Mouse (Mus musculus): Measurements from ENCODE around the gene Polr2g. TPM values are rescaled to one million over a fixed set of nuclear protein-coding genes. Genes with fewer than 3 reads are reported as not detected.

The Polr2g gene
- polyA plus RNA-seq, 1 experiment: 159 TPM

- peak; percentile 98 to 99 for DNase-seq (ENCODE audit: extremely low spot score in 1 of 2, low spot score in 1 of 2)
These were observed 20.6 kb upstream of the Polr2g start, which contains the start of gene Ttc9c for GRCm38 (mm10) chr19:8818801-8819595. Ttc9c (minus strand) TSS chr19:8819333.

GRCm38 (mm10) chr19:8818301-8818798 is 20.0 kb upstream of the Polr2g start:
- DNase-seq (ENCODE audit: extremely low spot score in 1 of 2, low spot score in 1 of 2): no peak

- DNase-seq (ENCODE audit: extremely low spot score in 1 of 2, low spot score in 1 of 2): no peak
These were observed 18.6 kb upstream of the Polr2g start for GRCm38 (mm10) chr19:8817001-8817400.

GRCm38 (mm10) chr19:8815812-8816211 is 17.4 kb upstream of the Polr2g start:
- DNase-seq (ENCODE audit: extremely low spot score in 1 of 2, low spot score in 1 of 2): no peak

DNA sequence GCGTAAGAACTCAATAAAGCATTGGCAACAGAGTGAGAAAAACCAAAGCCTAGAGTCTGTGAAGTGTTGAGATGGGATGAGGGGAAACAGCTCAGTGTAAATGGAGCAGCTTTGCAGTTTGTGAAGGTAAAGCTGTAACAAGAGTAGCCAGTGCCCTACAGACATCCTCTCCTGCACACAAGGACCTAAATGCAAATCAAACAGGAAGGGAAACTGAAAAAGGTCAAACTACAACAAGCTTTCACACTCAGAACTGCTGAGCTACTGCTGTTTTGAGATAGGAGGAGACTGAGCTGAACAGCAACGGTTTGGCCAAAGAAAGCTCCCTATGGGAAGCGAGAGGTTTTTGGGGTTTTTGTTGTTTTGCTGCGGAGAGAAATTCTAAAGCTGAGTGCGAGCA is 8.4 kb upstream of the Polr2g start:
- DNase-seq (ENCODE audit: extremely low spot score in 1 of 2, low spot score in 1 of 2): no peak

DNA sequence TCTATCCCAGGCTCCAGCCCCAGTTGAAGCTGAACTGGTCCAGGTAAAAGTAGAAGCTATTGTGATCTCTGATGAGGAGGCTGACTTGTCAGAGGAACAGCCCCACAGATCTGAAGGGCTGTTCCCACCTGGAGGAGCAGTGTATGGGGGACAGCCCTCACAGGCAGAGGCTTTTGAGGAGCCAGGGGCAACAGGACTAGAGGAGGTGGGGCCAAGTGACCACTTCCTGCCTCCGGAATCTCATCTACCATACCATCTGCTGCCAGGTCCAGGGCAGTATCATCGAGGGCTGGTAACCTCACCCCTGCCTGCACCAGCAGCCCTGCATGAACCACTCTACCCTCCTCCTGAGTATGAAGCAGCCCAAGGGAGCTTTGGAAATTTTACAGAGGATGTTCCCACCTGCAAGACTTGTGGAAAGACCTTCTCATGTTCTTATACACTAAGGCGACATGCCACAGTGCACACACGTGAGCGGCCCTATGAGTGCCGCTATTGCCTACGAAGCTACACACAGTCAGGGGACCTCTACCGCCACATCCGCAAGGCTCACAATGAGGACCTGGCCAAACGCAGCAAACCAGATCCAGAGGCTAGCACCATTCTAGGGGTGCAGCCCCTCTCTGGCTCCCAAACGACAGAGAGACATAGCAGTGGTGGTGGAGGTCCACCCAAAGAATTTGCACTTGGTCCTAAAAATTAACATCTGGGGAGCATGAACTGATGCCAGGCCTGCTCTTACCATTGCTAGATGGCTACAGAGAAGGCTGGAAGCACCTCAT is 5.7 kb upstream of the Polr2g start:
- no peak for DNase-seq (ENCODE audit: extremely low spot score in 1 of 2, low spot score in 1 of 2)

- no peak for DNase-seq (ENCODE audit: extremely low spot score in 1 of 2, low spot score in 1 of 2)
These were observed 4.9 kb upstream of the Polr2g start for GRCm38 (mm10) chr19:8803204-8803780.

DNA sequence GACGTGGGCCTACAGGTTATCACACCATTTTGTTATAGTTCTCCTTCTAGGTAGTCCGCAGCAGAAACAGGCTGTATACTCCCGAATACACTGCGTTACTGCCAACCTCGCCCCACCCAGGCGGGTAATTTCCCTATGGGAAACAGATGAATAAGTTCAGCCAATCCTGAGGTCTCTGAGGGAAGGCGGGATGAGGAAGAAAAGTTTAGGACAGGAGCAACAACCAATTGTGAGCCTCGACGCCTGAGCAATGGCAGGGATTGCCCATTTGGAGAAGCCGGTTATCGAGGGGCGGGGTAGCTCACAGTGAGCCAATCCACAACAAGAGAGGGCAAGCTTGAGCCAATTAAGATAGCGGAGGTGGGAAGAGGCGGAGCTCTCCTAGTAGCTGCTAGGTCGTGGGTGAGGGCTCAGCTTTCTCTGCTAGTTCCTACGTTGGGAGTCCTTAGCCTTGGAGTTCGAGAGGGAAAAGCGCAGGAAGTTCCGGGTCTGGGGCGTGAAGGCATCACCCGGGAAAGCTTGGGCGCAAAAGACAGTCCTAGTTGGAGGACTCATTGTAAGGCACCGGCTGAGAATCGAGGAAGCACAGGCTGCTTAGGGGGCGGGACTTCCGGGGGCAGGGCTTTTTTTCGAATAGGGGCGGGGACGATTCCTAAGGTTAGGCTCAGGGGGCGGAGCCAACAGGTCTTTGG is 3.9 kb upstream of the Polr2g start, which contains the start of gene Zbtb3:
Zbtb3 (plus strand) TSS at position 426 of the 692 bp plus-strand sequence.
- peak; percentile 97 to 99 for DNase-seq (ENCODE audit: extremely low spot score in 1 of 2, low spot score in 1 of 2)

DNA sequence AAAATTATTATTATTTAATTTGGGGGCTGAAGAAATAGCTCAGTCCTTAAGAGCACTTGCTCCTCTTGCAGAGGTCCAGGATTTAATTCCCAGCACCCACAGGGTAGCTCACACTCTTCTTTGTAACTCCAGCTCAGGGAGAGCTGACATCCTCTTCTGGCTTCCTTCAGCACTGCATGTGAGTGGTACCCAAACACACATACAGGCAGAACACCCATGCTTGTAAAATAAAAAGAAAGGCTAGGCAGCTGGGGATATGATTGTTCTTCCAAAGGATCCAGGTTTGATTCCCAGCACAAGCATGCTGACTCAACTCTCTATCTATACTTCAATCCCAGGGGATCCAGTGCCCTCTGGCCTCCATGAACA is 554 bp upstream of the Polr2g start:
- no peak for DNase-seq (ENCODE audit: extremely low spot score in 1 of 2, low spot score in 1 of 2)

GRCm38 (mm10) chr19:8790171-8790570 is 8.2 kb downstream of the Polr2g start:
- peak in 1 of 2 experiments; percentile 57 for DNase-seq (ENCODE audit: extremely low spot score in 1 of 2, low spot score in 1 of 2)

GRCm38 (mm10) chr19:8789171-8789570 is 9.2 kb downstream of the Polr2g start:
- no peak for DNase-seq (ENCODE audit: extremely low spot score in 1 of 2, low spot score in 1 of 2)

- DNase-seq (ENCODE audit: extremely low spot score in 1 of 2, low spot score in 1 of 2): no peak
These were observed 9.9 kb downstream of the Polr2g start for GRCm38 (mm10) chr19:8788521-8788920.

DNA sequence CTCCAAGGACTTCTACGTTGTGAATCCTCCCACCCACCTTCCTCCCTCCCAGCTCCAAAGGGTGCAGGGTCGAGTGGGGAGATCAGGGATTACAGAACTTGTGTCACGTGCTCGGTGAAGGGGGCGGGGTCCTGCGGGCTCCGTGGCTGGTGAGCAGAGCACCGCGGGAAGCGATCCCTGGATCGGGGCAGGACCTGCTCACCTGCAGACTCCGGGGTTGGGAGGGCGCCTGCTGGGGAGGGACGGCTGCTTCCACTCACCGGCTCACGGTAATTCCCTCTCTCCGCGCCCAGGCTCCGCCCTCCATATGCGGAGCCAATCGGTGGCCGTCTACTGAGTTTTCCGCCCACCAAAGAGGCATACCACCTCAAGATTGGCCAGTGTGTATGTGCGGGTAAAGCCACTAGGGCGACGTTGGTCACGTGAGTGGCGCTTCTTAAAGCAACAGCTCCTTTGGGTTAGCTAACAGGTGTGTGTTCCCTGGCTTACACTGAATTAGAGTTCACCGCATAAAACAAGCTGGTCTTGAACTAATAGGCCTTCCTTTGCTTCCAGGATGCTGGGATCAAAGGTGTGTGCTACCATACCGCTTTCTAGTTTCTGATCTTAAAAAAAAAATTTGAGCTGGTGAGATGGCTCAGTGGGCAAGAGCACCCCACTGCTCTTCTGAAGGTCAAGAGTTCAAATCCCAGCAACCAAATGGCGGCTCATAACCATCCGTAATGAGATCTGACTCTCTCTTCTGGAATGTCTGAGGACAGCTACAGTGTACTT is 12.2 kb downstream of the Polr2g start, which contains the start of gene Taf6l:
Taf6l (minus strand) TSS at position 410 of the 774 bp plus-strand sequence.
- peak; percentile 95 to 96 for DNase-seq (ENCODE audit: extremely low spot score in 1 of 2, low spot score in 1 of 2)

GRCm38 (mm10) chr19:8774951-8775421 is 23.4 kb downstream of the Polr2g start:
- no peak for DNase-seq (ENCODE audit: extremely low spot score in 1 of 2, low spot score in 1 of 2)

DNA sequence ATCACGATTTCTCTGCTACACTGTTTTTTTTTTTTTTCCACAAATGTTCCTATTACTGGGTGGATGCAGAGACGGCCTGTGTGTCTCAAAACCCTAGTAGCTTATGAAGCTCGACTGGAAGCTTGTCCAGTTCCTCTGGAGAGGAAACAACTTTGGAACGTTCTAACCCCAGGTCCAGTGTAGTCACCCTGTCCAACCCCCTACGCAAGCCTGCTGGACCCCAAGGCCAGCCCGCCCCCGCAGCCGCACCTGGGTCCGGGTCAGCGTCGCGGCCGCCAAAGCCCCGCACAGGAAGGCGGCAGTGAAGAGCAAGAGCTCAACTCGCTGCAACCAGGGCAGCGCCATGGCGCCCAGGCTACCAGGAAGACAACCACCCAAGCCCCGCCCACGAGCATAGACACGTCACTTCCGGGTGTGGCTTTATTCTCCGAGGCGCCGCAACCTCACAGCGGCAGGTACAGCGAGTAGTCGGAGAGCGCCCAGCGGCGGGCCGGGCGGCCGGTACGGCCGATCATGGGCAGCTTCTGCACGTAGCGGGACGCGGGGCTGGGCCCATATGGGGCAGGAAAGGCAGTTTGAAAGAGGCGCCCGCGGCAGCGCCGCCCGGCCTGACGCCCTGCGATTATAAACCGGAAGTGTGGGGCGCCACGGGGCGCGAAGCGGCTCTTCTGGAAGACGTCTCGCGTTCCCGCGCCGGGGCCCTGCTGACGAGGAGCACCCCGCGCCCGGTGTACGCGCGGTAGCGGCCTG is 24.1 kb downstream of the Polr2g start, which contains the start of gene Tmem179b:
Tmem179b (minus strand) TSS at position 382 of the 750 bp plus-strand sequence.
- DNase-seq (ENCODE audit: extremely low spot score in 1 of 2, low spot score in 1 of 2): peak; percentile 93 to 97

GRCm38 (mm10) chr19:8773409-8773808 is 25.0 kb downstream of the Polr2g start:
- DNase-seq (ENCODE audit: extremely low spot score in 1 of 2, low spot score in 1 of 2): no peak

DNA sequence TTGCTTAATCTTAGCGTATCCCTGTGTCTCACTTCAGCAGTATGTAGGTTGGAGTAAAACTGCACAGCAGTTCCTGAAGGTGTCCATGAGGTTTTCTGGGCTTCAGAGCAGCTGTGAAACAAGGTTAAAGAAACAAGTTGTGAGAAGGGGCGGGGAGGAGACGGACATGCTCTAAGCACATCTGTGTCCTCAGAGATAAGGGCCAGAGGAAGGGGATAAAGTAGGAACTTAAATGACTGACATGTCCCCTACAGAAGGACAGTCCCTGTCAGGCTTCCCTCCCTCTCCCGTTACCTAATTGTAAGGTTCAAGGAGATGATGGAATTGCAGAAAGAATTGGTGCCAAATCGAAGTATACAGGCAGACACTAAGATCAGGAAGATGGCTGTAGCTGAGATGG is 25.4 kb downstream of the Polr2g start:
- no peak for DNase-seq (ENCODE audit: extremely low spot score in 1 of 2, low spot score in 1 of 2)

- DNase-seq (ENCODE audit: extremely low spot score in 1 of 2, low spot score in 1 of 2): peak; percentile 44 to 86
These were observed 27.7 kb downstream of the Polr2g start, which contains the start of gene Tmem223 for GRCm38 (mm10) chr19:8770567-8771270. Tmem223 (plus strand) TSS chr19:8770996.
